Mouse (Mus musculus) lung, adult 2 months (tissue): Measurements from ENCODE around the gene Pitpnm3.

ENCODE experiments used
- CTCF ChIP-seq: fragments of 200-500 bp; IDR thresholded peaks from 2 replicates; pipeline ENCODE4 v1.5.1; 2011; ENCODE audit warnings: mild to moderate bottlenecking, low read length, control low read depth; ENCODE audit not compliant: insufficient read depth
- POLR2A ChIP-seq: fragments of 200-500 bp; IDR thresholded peaks from 2 replicates; pipeline ENCODE4 v1.6.1; 2011; ENCODE audit warnings: low read depth, mild to moderate bottlenecking, control low read depth, low read length, borderline replicate concordance; ENCODE audit errors: extremely low read depth

DNA sequence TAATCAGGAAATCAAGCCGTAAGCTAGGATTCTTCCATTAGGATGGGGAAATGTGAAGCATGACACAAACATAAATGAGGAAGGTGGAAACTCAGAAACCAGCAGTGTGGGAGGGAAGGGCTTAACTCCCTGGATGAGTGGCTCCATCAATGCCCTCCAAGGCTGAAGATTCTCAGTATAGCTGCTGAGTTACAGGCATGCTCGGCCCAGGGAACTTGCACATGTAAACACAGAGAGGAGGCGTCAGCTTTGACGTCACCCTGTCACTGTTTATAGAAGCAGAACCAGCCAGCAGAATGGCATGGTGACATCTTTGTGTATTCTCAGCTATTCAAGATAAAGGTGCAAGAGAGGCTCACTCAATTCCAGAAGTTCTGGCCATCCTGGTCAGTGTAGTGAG lies 48.7 kb upstream of the Pitpnm3 start:
- TF ChIP-seq CTCF (no peak), POLR2A (no peak)
